ENCODE assay signal across 30 mouse cellular contexts in the genomic region with DNA sequence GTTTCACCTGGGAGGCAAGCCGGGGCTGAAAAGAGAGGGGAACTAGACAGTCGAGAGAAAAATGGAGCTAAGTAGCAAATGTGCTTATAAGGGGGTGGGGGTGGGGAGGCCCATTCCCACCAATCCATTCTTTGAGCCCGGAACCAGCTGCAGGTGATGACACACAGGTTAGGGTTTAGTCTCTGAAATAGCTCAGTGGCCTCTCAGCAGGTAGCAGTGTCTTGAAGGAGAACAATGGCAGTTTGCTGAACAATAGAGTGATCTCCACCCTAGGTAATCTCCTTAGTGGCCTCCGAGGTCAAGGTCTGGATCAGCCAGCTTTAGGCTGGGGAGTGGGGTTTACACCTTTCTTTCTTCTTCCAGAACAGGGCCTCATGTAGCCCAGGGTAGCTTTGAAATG.
A peak's percentile ranks its signal among the peaks of the same experiment; 100 is the strongest.
DNase-seq lines count a peak whose midpoint lies in the region; ATAC-seq and TF ChIP-seq lines count a peak whose summit lies in the region.
"Had no signal": no experiment of that assay in that cellular context is flagged by ENCODE, and none has a peak within 500 bp of the region (broad histone marks: within the 10 kb centered on the region; RNA-seq: fewer than 3 reads in every experiment).

No protein-coding gene starts in this region.

- no peak for TF ChIP-seq POLR2A in small intestine, adult 2 months (IDR thresholded peaks at IDR 0.05; ENCODE audit: low read depth, low read length)

- no peak overlapping the region for H3K27ac ChIP-seq in midbrain, embryonic 11.5 days (ENCODE audit: low read depth, low read length)
- H3K27ac ChIP-seq in midbrain, embryonic 15.5 days: no peak overlapping the region
- H3K27ac ChIP-seq in small intestine, adult 2 months (ENCODE audit: insufficient read depth, low read depth, low read length): peak overlapping the region; percentile 68; the same call in 1 of the 2 replicates
- H3K27ac ChIP-seq: embryonic facial prominence, embryonic 12.5 days; embryonic facial prominence, embryonic 15.5 days; hindbrain, embryonic 14.5 days; hindbrain, postnatal 0 days had no signal

- 60% methylated on average over 4 of the region's 4 CpGs for WGBS in midbrain, embryonic 11.5 days
- 66% methylated on average over 4 of the region's 4 CpGs for WGBS in midbrain, embryonic 15.5 days
- WGBS in small intestine, adult 2 months: 77% methylated on average over 4 of the region's 4 CpGs

- H3K4me2 ChIP-seq in midbrain, embryonic 11.5 days: no peak overlapping the region
- no peak overlapping the region for H3K4me2 ChIP-seq in midbrain, embryonic 15.5 days
- H3K4me2 ChIP-seq: embryonic facial prominence, embryonic 12.5 days; embryonic facial prominence, embryonic 15.5 days; heart, embryonic 12.5 days; heart, embryonic 15.5 days; hindbrain, embryonic 14.5 days had no signal

- DNase-seq in midbrain, embryonic 11.5 days (ENCODE audit: low spot score, missing footprints): peak; percentile 54
- DNase-seq in R1 (ENCODE audit: low read depth, low spot score): peak; percentile 98
- no peak for DNase-seq in layer of hippocampus, adult 18-20 months (ENCODE audit: low spot score in 2 of 2)
- no peak for DNase-seq in kidney, adult 18-20 months
- DNase-seq: adrenal gland, postnatal 10 days; adrenal gland, postnatal 36 days; B cell, adult 2 months; cerebellum, adult 18-20 months; cerebellum, adult 9-11 months; cerebellum, postnatal 25 days; forebrain, postnatal 0 days; gastrocnemius, postnatal 25 days; heart, adult 11 months; heart, postnatal 14 days; heart, postnatal 4 days; kidney, adult 2 months had no signal

- TF ChIP-seq CTCF in small intestine, adult 2 months (IDR thresholded peaks at IDR 0.05; ENCODE audit: extremely low read depth, insufficient read length, insufficient replicate concordance, low read depth, low read length): no peak

- H3K9me3 ChIP-seq in midbrain, embryonic 11.5 days (ENCODE audit: control insufficient read depth, low read length): no peaks in the 10 kb centered on the region
- no peaks in the 10 kb centered on the region for H3K9me3 ChIP-seq in midbrain, embryonic 15.5 days
- H3K9me3 ChIP-seq: embryonic facial prominence, embryonic 12.5 days; embryonic facial prominence, embryonic 15.5 days; G1E; heart, embryonic 12.5 days had no signal

- H3K27me3 ChIP-seq in midbrain, embryonic 11.5 days (ENCODE audit: control insufficient read depth, insufficient read depth, low read length): no peaks in the 10 kb centered on the region
- no peaks in the 10 kb centered on the region for H3K27me3 ChIP-seq in midbrain, embryonic 15.5 days (replicated peaks)
- H3K27me3 ChIP-seq in small intestine, adult 2 months (ENCODE audit: control insufficient read depth, insufficient read depth, low read length): no peaks in the 10 kb centered on the region
- H3K27me3 ChIP-seq: CH12.LX; embryonic facial prominence, embryonic 12.5 days; embryonic facial prominence, embryonic 15.5 days; heart, embryonic 12.5 days; heart, embryonic 15.5 days; Patski had no signal

- no peak for ATAC-seq in midbrain, embryonic 11.5 days (ENCODE audit: low FRiP score)
- ATAC-seq in midbrain, embryonic 15.5 days (replicated peaks): no peak
- ATAC-seq: forebrain, embryonic 14.5 days; forebrain, postnatal 0 days; hindbrain, postnatal 0 days; inflammation-experienced regulatory T-cells, adult 6 months; intestine, embryonic 16.5 days; Patski had no signal

- no peak overlapping the region for H3K4me3 ChIP-seq in midbrain, embryonic 11.5 days (ENCODE audit: low read depth, low read length)
- H3K4me3 ChIP-seq in midbrain, embryonic 15.5 days: no peak overlapping the region
- H3K4me3 ChIP-seq in small intestine, adult 2 months (ENCODE audit: low read depth, low read length): no peak overlapping the region
- H3K4me3 ChIP-seq: embryonic facial prominence, embryonic 12.5 days; embryonic facial prominence, embryonic 15.5 days; heart, embryonic 12.5 days; heart, embryonic 15.5 days had no signal

- no peak overlapping the region for H3K9ac ChIP-seq in midbrain, embryonic 11.5 days (ENCODE audit: low read length)
- H3K9ac ChIP-seq in midbrain, embryonic 15.5 days: no peak overlapping the region
- H3K9ac ChIP-seq: embryonic facial prominence, embryonic 12.5 days; embryonic facial prominence, embryonic 15.5 days; forebrain, postnatal 0 days; heart, embryonic 12.5 days; heart, embryonic 15.5 days; hindbrain, embryonic 14.5 days had no signal

- no peaks in the 10 kb centered on the region for H3K4me1 ChIP-seq in midbrain, embryonic 11.5 days (ENCODE audit: control insufficient read depth, insufficient read depth, low read length)
- H3K4me1 ChIP-seq in midbrain, embryonic 15.5 days: no peaks in the 10 kb centered on the region
- H3K4me1 ChIP-seq in small intestine, adult 2 months (ENCODE audit: control insufficient read depth, insufficient read depth, insufficient read length, low read length): peaks cover 7% of the 10 kb centered on the region; the same call in 1 of the 2 replicates

- no peaks in the 10 kb centered on the region for H3K36me3 ChIP-seq in midbrain, embryonic 11.5 days (ENCODE audit: control insufficient read depth, insufficient read depth, low read length)
- H3K36me3 ChIP-seq in midbrain, embryonic 15.5 days (replicated peaks): no peaks in the 10 kb centered on the region
- peaks cover 1% of the 10 kb centered on the region; the same call in 1 of the 2 replicates for H3K36me3 ChIP-seq in small intestine, adult 2 months (ENCODE audit: control insufficient read depth, insufficient read depth, low read length)
- H3K36me3 ChIP-seq: embryonic facial prominence, embryonic 12.5 days; embryonic facial prominence, embryonic 15.5 days; G1E; heart, embryonic 12.5 days; heart, embryonic 15.5 days had no signal

Comparison
In these comparisons a context has a peak if more than half of its experiments do, and no peak if none do; other contexts are left out.
1. DNase-seq: peak in midbrain, embryonic 11.5 days (single experiment) and R1 (single experiment); none in layer of hippocampus, adult 18-20 months (0 of 2) and kidney, adult 18-20 months (single experiment).